Mouse (Mus musculus) lung, postnatal 0 days (tissue): ENCODE data around the gene Zfp872. TPM values are rescaled to one million over a fixed set of nuclear protein-coding genes. Genes with fewer than 3 reads are reported as not detected.

Experiments used
- ATAC-seq: fragments of 200-750 bp; cut with Nextera tagmentation; 2 replicates; pipeline ENCODE4 v1.8.0; 2017; ENCODE audit warnings: moderate library complexity
- DNase-seq: peaks from one replicate; pipeline ENCODE4 v3.0.0-alpha.2; 2016; ENCODE audit warnings: low spot score
- H3K27ac ChIP-seq: fragments of 300-500 bp; sonication (generic); 2 replicates; pipeline ENCODE4 v1.5.1; 2014; ENCODE audit warnings: antibody characterized with exemption, mild to moderate bottlenecking, low read length, mixed read lengths
- H3K27me3 ChIP-seq: fragments of 300-500 bp; sonication (generic); replicated peaks from 2 replicates; pipeline ENCODE4 v1.6.1; 2014; ENCODE audit warnings: low read length, mixed read lengths; ENCODE audit not compliant: insufficient read depth
- H3K36me3 ChIP-seq: fragments of 300-500 bp; sonication (generic); 2 replicates; pipeline ENCODE4 v1.6.1; 2014; ENCODE audit warnings: low read length, mixed read lengths; ENCODE audit not compliant: insufficient read depth
- H3K4me1 ChIP-seq: fragments of 300-500 bp; sonication (generic); 2 replicates; pipeline ENCODE4 v1.6.1; 2014; ENCODE audit warnings: antibody characterized with exemption, low read depth, low read length, mixed read lengths; ENCODE audit not compliant: insufficient read depth
- H3K4me2 ChIP-seq: fragments of 300-500 bp; sonication (generic); replicated peaks from 2 replicates; pipeline ENCODE4 v1.6.1; 2014; ENCODE audit warnings: low read depth, mild to moderate bottlenecking, low read length, moderate library complexity, mixed read lengths
- H3K4me3 ChIP-seq: fragments of 300-500 bp; sonication (generic); 2 replicates; pipeline ENCODE4 v1.5.1; 2014; ENCODE audit warnings: low read depth, low read length
- H3K9ac ChIP-seq: fragments of 300-500 bp; sonication (generic); replicated peaks from 2 replicates; pipeline ENCODE4 v1.6.1; 2014; ENCODE audit warnings: low read depth, mild to moderate bottlenecking
- H3K9me3 ChIP-seq: fragments of 300-500 bp; sonication (generic); 2 replicates; pipeline ENCODE4 v1.6.1; 2016; ENCODE audit warnings: low read length, mixed read lengths
- CTCF ChIP-seq: IDR thresholded peaks from 2 replicates; pipeline ENCODE4 v1.5.1; 2016; ENCODE audit warnings: antibody characterized with exemption, mild to moderate bottlenecking
- EP300 ChIP-seq: IDR thresholded peaks from 2 replicates; pipeline ENCODE4 v1.6.1; 2016; ENCODE audit warnings: antibody characterized with exemption, mild to moderate bottlenecking, control low read depth
- WGBS: fragments of 180-500 bp; shearing (Covaris S2); extraction: QIAGEN DNeasy Blood & Tissue Kit; methylation state at CpG from one replicate; pipeline ENCODE4 v1.1.7; 2014; 5-methylcytosine and 5-hydroxymethylcytosine counted together
- polyA plus RNA-seq: library from polyadenylated mRNA; unstranded; fragments of >200 nt; fragmentation: Nextera tagmentation; extraction: Ambion mirVana; gene quantifications from 2 replicates; pipeline ENCODE4 v1.2.1, GENCODE M21; 2015

The Zfp872 gene
- 0.49 and 1.0 TPM in 2 replicates for polyA plus RNA-seq

DNA sequence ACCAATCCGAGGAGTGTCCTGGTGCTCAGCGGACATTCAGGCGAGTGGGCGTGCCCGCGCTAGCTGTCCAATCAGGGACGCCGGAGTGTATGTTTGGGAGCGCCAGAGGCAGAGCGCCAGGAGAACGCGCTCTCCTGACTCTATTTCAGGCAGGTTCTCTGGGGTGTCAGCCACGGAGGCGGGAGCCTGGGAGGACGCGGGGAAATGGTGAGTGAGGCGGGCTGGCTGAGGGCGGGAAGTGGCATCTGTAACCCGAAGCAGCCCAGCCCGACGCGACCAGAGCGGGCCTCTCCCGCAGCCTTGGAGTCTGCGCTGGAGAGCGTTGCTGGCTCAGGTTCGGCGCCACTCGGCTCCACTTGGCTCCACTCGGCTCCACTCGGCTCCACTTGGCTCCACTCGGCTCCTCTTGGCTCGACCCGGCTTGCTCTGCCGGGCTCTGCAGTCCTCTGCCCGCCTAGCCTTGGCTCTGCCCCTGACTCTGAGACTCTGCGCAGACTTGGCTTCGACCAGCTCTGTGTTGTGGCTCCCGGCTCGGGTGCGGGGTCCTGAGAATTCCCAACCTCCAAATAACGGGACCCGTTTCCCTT is at the start of gene Zfp872:
Gene Zfp872, plus strand, starts transcription at position 66 of the 587 bp plus-strand sequence.
- TF ChIP-seq CTCF (no peak), EP300 (no peak)
- peak; percentile 53 for DNase-seq

GRCm38 (mm10) chr9:22138480-22138879 is 49.4 kb upstream of the Zfp872 start:
- DNase-seq = no peak

More for the DNA sequence above, at the start of gene Zfp872:
- 18% methylated on average over 41 of the region's 43 CpGs for WGBS
- no peaks in the 10 kb centered on the region for H3K9me3 ChIP-seq
- peak within 1 kb of the TSS; percentile 23 for H3K4me3 ChIP-seq
- no peaks in the 10 kb centered on the region for H3K36me3 ChIP-seq
- no peaks in the 10 kb centered on the region for H3K27me3 ChIP-seq
- H3K27ac ChIP-seq = no peak within 1 kb of the TSS
- H3K4me1 ChIP-seq = no peaks in the 10 kb centered on the region
- H3K4me2 ChIP-seq = peak within 1 kb of the TSS; percentile 54
- peak; percentile 95 for ATAC-seq
- 0 out of 2 replicates have a peak within 1 kb of the TSS, but pooled peaks have one; percentile 23 for H3K9ac ChIP-seq

DNA sequence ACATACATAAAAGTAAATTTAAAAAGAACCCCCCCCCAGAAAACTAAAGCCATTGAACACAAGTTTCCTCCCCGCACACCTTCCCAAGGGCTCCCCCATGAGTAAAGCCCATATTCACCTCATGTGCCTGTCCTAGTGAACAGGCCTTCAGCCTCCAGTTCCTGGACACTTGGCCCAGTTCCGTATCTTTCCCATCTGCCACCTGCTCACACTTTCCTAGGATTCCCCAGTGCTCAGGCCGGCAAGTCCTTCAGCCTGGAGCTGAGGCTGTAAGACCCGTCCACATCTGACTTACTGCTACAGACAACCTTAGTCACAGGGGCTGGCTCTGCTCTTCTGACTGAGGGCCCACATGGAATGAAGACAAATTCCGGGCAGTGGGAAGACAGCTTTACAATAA is 48.1 kb upstream of the Zfp872 start:
- Histone ChIP-seq H3K36me3 (no peaks in the 10 kb centered on the region), H3K4me2 (no peak overlapping the region), H3K4me1 (no peaks in the 10 kb centered on the region), H3K27ac (no peak overlapping the region), H3K9ac (no peak overlapping the region), H3K9me3 (no peaks in the 10 kb centered on the region), H3K4me3 (no peak overlapping the region), H3K27me3 (no peaks in the 10 kb centered on the region)
- ATAC-seq = no peak
- 82% methylated on average over 5 of the region's 5 CpGs for WGBS
- TF ChIP-seq EP300 (no peak), CTCF (no peak)
- DNase-seq = no peak

More at GRCm38 (mm10) chr9:22138480-22138879, 49.4 kb upstream of the Zfp872 start:
- Histone ChIP-seq H3K4me1 (no peaks in the 10 kb centered on the region), H3K36me3 (no peaks in the 10 kb centered on the region), H3K27me3 (no peaks in the 10 kb centered on the region), H3K4me2 (no peak overlapping the region), H3K27ac (no peak overlapping the region), H3K9ac (no peak overlapping the region), H3K9me3 (no peaks in the 10 kb centered on the region), H3K4me3 (no peak overlapping the region)
- no peak for TF ChIP-seq EP300
- peak; percentile 88 for TF ChIP-seq CTCF
- ATAC-seq = no peak
- WGBS = 19% methylated on average over 2 of the region's 2 CpGs

DNA sequence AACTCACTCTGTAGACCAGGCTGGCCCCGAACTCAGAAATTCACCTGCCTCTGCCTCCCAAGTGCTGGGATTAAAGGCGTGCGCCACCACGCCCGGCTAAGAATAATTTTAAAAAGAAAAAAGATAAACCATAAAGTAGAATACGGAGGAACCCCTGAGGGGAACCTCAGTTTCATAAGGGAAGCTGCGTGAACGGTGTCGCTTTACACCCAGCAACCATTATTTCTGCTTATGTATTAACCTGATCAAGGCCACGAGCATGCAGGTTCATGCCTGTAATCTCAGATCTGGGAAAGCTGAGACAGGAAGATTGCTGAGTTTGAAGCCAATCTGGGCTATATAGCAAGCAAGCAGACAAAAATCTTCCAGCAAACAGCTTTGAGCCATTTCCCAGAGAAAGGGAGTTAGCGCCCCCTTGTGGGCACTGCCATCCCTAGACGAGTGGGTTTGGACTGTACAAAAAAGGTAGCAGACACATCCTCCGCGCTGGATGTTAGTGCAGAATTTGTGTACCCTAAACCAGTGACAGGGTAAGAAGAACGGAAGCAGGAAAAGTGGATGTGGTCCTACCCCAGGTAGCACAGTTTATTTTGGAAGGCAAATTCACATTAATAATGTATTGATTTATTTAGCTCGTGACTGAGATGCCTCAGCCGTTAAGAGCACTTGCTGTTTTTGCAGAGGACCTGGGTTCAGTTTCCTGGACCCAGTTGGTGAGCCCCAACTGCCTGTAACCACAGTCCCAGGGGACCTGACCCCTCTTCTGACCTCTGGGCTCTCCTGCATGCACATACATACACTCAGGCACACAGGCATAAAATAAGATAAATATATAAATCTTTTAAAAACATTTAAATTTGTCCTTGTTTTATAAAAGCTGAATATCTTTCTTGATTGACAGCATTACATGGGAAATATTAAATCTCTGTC is 44.5 kb upstream of the Zfp872 start:
- no peak overlapping the region for H3K9ac ChIP-seq
- no peaks in the 10 kb centered on the region for H3K36me3 ChIP-seq
- H3K9me3 ChIP-seq = no peaks in the 10 kb centered on the region
- H3K4me2 ChIP-seq = no peak overlapping the region
- peak; percentile 54 for ATAC-seq
- H3K27me3 ChIP-seq = no peaks in the 10 kb centered on the region
- no peak overlapping the region for H3K27ac ChIP-seq
- H3K4me1 ChIP-seq = no peaks in the 10 kb centered on the region
- TF ChIP-seq EP300 = no peak
- peak; percentile 96 for TF ChIP-seq CTCF
- H3K4me3 ChIP-seq = no peak overlapping the region
- peak; percentile 86 for DNase-seq
- WGBS = 48% methylated on average over 17 of the region's 17 CpGs

- 76% methylated on average over 7 of the region's 8 CpGs for WGBS
- no peak overlapping the region for H3K9ac ChIP-seq
- no peaks in the 10 kb centered on the region for H3K27me3 ChIP-seq
- no peak for DNase-seq
- H3K4me2 ChIP-seq = no peak overlapping the region
- H3K4me3 ChIP-seq = no peak overlapping the region
- no peak for ATAC-seq
- H3K27ac ChIP-seq = no peak overlapping the region
- no peaks in the 10 kb centered on the region for H3K9me3 ChIP-seq
- TF ChIP-seq EP300 = no peak
- no peak for TF ChIP-seq CTCF
- H3K4me1 ChIP-seq = no peaks in the 10 kb centered on the region
- no peaks in the 10 kb centered on the region for H3K36me3 ChIP-seq
These were observed 43.5 kb upstream of the Zfp872 start for GRCm38 (mm10) chr9:22144304-22144965.
